Mouse (Mus musculus): Measurements from ENCODE around the gene Gm12216. TPM values are rescaled to one million over a fixed set of nuclear protein-coding genes. Genes with fewer than 3 reads are reported as not detected.

The Gm12216 gene
- total RNA-seq, 1 experiment = 0.27 TPM

DNA sequence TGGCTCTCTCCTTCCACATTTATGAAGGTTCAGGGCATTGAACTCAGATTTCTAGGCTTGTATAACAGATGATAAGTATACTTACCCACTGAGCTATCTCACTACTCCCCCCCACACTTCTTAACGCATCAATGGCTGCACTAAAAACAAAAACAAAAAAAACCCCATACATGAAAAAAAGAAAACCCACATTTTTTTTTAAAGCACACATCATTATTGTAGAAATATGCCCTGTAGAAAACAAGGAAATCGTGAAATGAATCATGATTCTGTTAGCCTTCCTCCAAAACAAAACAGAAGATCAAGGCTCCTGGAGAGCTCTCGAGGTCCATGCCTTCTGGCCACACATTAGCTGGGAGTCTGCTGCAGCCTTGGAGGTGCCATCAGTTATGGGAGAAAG, 47.7 kb downstream of the Gm12216 start:
- Histone ChIP-seq H3K36me3 (ENCODE audit: control insufficient read depth, insufficient read depth, low read length, poor library complexity, severe bottlenecking) (no peaks in the 10 kb centered on the region), H3K4me3 (ENCODE audit: insufficient read depth in 1 of 2, low read depth in 1 of 2, low read length in 2 of 2, poor library complexity in 1 of 2, severe bottlenecking in 1 of 2) (no peak overlapping the region), H3K9ac (ENCODE audit: insufficient read depth, low read depth, low read length, poor library complexity, severe bottlenecking) (no peak overlapping the region), H3K27ac (ENCODE audit: insufficient read depth, low read depth, low read length, poor library complexity, severe bottlenecking) (no peak overlapping the region), H3K4me1 (ENCODE audit: control insufficient read depth in 2 of 2, insufficient read depth in 2 of 2, low read length in 2 of 2, poor library complexity in 1 of 2) (peaks cover 0 to 8% of the 10 kb centered on the region in 2 experiments; a peak in 1 of 4 replicates), H3K9me3 (ENCODE audit: control insufficient read depth, insufficient read depth, low read depth, low read length) (no peaks in the 10 kb centered on the region)
- TF ChIP-seq ZNF384 (IDR thresholded peaks at IDR 0.05; ENCODE audit: low read depth, low read length) (no peak), CHD2 (IDR thresholded peaks at IDR 0.05; ENCODE audit: low read depth, low read length) (no peak), MAFK (IDR thresholded peaks at IDR 0.05; ENCODE audit: insufficient read depth, low read depth, low read length) (no peak), HCFC1 (IDR thresholded peaks at IDR 0.05; ENCODE audit: borderline replicate concordance, insufficient read depth, low read length) (no peak), ZC3H11A (IDR thresholded peaks at IDR 0.05; ENCODE audit: borderline replicate concordance, low read depth, low read length) (no peak)
- in situ Hi-C loops (cut with MboI; ENCODE audit: low sequenced_read_pairs in 2 of 2, unreplicated experiment in 2 of 2) = no loop called here
- DNase-seq (ENCODE audit: low read depth, low spot score) = no peak

DNA sequence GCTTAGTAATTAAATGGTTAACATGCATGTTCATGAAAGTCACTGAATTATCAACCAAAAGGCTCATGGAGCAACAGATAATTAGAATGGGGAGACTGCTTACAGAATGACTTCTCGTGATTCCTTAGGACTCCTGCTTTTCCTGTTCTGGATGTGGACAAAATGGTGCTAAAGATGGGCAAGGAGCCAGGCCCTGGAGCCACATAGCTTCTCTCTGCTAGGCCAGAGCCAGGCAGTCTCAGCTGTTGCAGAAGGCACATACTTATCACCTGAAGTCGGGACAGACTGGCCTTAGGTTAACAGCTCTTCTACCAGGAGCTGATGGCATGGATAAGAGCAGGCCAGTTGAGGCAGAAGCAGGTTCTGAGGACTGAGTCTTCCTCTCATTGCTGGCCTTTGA, 48.3 kb downstream of the Gm12216 start:
- Histone ChIP-seq H3K9me3 (ENCODE audit: control insufficient read depth, insufficient read depth, low read depth, low read length) (no peaks in the 10 kb centered on the region), H3K9ac (ENCODE audit: insufficient read depth, low read depth, low read length, poor library complexity, severe bottlenecking) (no peak overlapping the region), H3K4me1 (ENCODE audit: control insufficient read depth in 2 of 2, insufficient read depth in 2 of 2, low read length in 2 of 2, poor library complexity in 1 of 2) (peaks cover 3 to 13% of the 10 kb centered on the region in 2 experiments; a peak in 3 of 4 replicates), H3K36me3 (ENCODE audit: control insufficient read depth, insufficient read depth, low read length, poor library complexity, severe bottlenecking) (no peaks in the 10 kb centered on the region), H3K4me3 (ENCODE audit: insufficient read depth in 1 of 2, low read depth in 1 of 2, low read length in 2 of 2, poor library complexity in 1 of 2, severe bottlenecking in 1 of 2) (no peak overlapping the region), H3K27ac (ENCODE audit: insufficient read depth, low read depth, low read length, poor library complexity, severe bottlenecking) (no peak overlapping the region)
- DNase-seq (ENCODE audit: low read depth, low spot score) = no peak
- TF ChIP-seq CHD2 (IDR thresholded peaks at IDR 0.05; ENCODE audit: low read depth, low read length) = no peak
- no peak for TF ChIP-seq ZC3H11A (IDR thresholded peaks at IDR 0.05; ENCODE audit: borderline replicate concordance, low read depth, low read length)
- TF ChIP-seq MAFK (IDR thresholded peaks at IDR 0.05; ENCODE audit: insufficient read depth, low read depth, low read length) = no peak
- no peak for TF ChIP-seq HCFC1 (IDR thresholded peaks at IDR 0.05; ENCODE audit: borderline replicate concordance, insufficient read depth, low read length)
- TF ChIP-seq ZNF384 (IDR thresholded peaks at IDR 0.05; ENCODE audit: low read depth, low read length) = no peak
- in situ Hi-C loops (cut with MboI; ENCODE audit: low sequenced_read_pairs in 2 of 2, unreplicated experiment in 2 of 2) = no loop called here

DNA sequence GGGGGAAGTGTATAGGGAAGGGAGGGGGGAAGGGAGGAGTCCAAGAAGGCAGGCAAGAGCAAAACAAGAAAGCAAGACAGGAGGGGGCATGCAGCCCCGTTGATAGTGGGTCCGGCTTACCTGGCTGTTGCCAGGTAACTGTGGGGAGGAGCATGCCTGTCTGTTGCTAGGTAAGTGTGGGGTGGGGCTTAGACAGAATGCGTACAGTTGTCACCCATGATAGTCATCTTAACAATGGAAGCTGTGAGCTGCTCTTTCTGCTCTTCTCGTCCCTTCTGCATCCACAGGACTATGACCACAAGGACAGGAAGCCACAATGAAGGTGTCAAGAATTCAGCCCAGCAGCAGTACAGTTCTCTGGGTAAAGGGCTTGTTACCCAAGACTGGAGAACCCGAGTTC, 48.9 kb downstream of the Gm12216 start:
- DNase-seq (ENCODE audit: low read depth, low spot score) = no peak
- Histone ChIP-seq H3K9me3 (ENCODE audit: control insufficient read depth, insufficient read depth, low read depth, low read length) (no peaks in the 10 kb centered on the region), H3K4me3 (ENCODE audit: insufficient read depth in 1 of 2, low read depth in 1 of 2, low read length in 2 of 2, poor library complexity in 1 of 2, severe bottlenecking in 1 of 2) (no peak overlapping the region), H3K27ac (ENCODE audit: insufficient read depth, low read depth, low read length, poor library complexity, severe bottlenecking) (no peak overlapping the region), H3K9ac (ENCODE audit: insufficient read depth, low read depth, low read length, poor library complexity, severe bottlenecking) (no peak overlapping the region), H3K36me3 (ENCODE audit: control insufficient read depth, insufficient read depth, low read length, poor library complexity, severe bottlenecking) (no peaks in the 10 kb centered on the region), H3K4me1 (ENCODE audit: control insufficient read depth in 2 of 2, insufficient read depth in 2 of 2, low read length in 2 of 2, poor library complexity in 1 of 2) (peaks cover 3 to 16% of the 10 kb centered on the region in 2 experiments; a peak in 3 of 4 replicates)
- in situ Hi-C loops (cut with MboI; ENCODE audit: low sequenced_read_pairs in 2 of 2, unreplicated experiment in 2 of 2) = no loop called here
- TF ChIP-seq HCFC1 (IDR thresholded peaks at IDR 0.05; ENCODE audit: borderline replicate concordance, insufficient read depth, low read length) (no peak), CHD2 (IDR thresholded peaks at IDR 0.05; ENCODE audit: low read depth, low read length) (no peak), ZNF384 (IDR thresholded peaks at IDR 0.05; ENCODE audit: low read depth, low read length) (no peak), MAFK (IDR thresholded peaks at IDR 0.05; ENCODE audit: insufficient read depth, low read depth, low read length) (no peak), ZC3H11A (IDR thresholded peaks at IDR 0.05; ENCODE audit: borderline replicate concordance, low read depth, low read length) (no peak)

DNA sequence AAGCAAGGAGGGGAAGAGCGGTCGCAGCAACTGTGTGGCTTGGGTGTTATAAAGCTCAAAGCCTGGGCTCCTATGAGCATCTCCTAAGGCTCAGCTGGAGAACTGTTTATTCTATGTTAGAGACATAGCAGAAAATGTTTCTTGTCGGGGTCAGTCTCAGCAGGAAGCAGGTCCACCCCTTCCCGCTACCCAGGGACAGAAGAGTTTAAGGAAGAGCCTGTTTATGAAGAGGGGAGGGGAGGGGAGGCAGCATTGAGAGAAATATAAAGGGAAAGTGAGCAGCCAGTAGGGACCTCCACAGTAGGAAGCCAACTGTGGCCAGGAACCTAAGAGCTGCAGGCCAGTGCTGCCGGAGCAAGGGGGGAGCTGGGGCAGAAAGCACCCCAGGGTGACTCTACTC, 49.7 kb downstream of the Gm12216 start:
- no peak overlapping the region for H3K27ac ChIP-seq (ENCODE audit: insufficient read depth, low read depth, low read length, poor library complexity, severe bottlenecking)

More for the DNA sequence above, 49.7 kb downstream of the Gm12216 start:
- Histone ChIP-seq H3K9me3 (ENCODE audit: control insufficient read depth, insufficient read depth, low read depth, low read length) (no peaks in the 10 kb centered on the region), H3K9ac (ENCODE audit: insufficient read depth, low read depth, low read length, poor library complexity, severe bottlenecking) (no peak overlapping the region), H3K36me3 (ENCODE audit: control insufficient read depth, insufficient read depth, low read length, poor library complexity, severe bottlenecking) (no peaks in the 10 kb centered on the region), H3K4me1 (ENCODE audit: control insufficient read depth in 2 of 2, insufficient read depth in 2 of 2, low read length in 2 of 2, poor library complexity in 1 of 2) (peaks cover 3 to 19% of the 10 kb centered on the region in 2 experiments), H3K4me3 (ENCODE audit: insufficient read depth in 1 of 2, low read depth in 1 of 2, low read length in 2 of 2, poor library complexity in 1 of 2, severe bottlenecking in 1 of 2) (no peak overlapping the region)
- in situ Hi-C loops (cut with MboI; ENCODE audit: low sequenced_read_pairs in 2 of 2, unreplicated experiment in 2 of 2) = no loop called here
- TF ChIP-seq ZNF384 (IDR thresholded peaks at IDR 0.05; ENCODE audit: low read depth, low read length) (no peak), ZC3H11A (IDR thresholded peaks at IDR 0.05; ENCODE audit: borderline replicate concordance, low read depth, low read length) (no peak), CHD2 (IDR thresholded peaks at IDR 0.05; ENCODE audit: low read depth, low read length) (no peak), MAFK (IDR thresholded peaks at IDR 0.05; ENCODE audit: insufficient read depth, low read depth, low read length) (no peak), HCFC1 (IDR thresholded peaks at IDR 0.05; ENCODE audit: borderline replicate concordance, insufficient read depth, low read length) (no peak)
- DNase-seq (ENCODE audit: low read depth, low spot score) = no peak

Data from ES-E14 (cell line).